Mouse (Mus musculus): ENCODE measurements around the gene Cnot10. TPM values are rescaled to one million over a fixed set of nuclear protein-coding genes. Genes with fewer than 3 reads are reported as not detected.
"Not testable (repeated sequence)": the region's sequence is repeated elsewhere in the genome, so short reads cannot be mapped to it uniquely, and the experiment has no call there.

The Cnot10 gene
- total RNA-seq, 2 experiments from 2014 or later = 31.3 to 37.0 TPM

- DNase-seq (ENCODE audit: low spot score in 2 of 2) = no peak
Measured at GRCm38 (mm10) chr9:114650938-114651634, 11.1 kb upstream of the Cnot10 start.

- DNase-seq (ENCODE audit: low spot score in 2 of 2) = no peak
Measured at GRCm38 (mm10) chr9:114649371-114649770, 9.4 kb upstream of the Cnot10 start.

- not testable (repeated sequence) for DNase-seq (ENCODE audit: low spot score in 2 of 2)
Measured at GRCm38 (mm10) chr9:114648472-114648871, 8.5 kb upstream of the Cnot10 start.

- no peak for DNase-seq (ENCODE audit: low spot score in 2 of 2)
Measured at GRCm38 (mm10) chr9:114647506-114648432, 7.8 kb upstream of the Cnot10 start.

GRCm38 (mm10) chr9:114646556-114647505 lies 6.8 kb upstream of the Cnot10 start:
- DNase-seq (ENCODE audit: low spot score in 2 of 2) = no peak

GRCm38 (mm10) chr9:114639186-114639748 lies 717 bp downstream of the Cnot10 start:
- DNase-seq (ENCODE audit: low spot score in 2 of 2) = no peak

- DNase-seq (ENCODE audit: low spot score in 2 of 2) = no peak
Measured at GRCm38 (mm10) chr9:114636751-114637150, 3.2 kb downstream of the Cnot10 start.

GRCm38 (mm10) chr9:114636150-114636549 lies 3.8 kb downstream of the Cnot10 start:
- no peak for DNase-seq (ENCODE audit: low spot score in 2 of 2)

GRCm38 (mm10) chr9:114632331-114632730 lies 7.7 kb downstream of the Cnot10 start:
- DNase-seq (ENCODE audit: low spot score in 2 of 2) = no peak

GRCm38 (mm10) chr9:114626726-114627125 lies 13.3 kb downstream of the Cnot10 start:
- DNase-seq (ENCODE audit: low spot score in 2 of 2) = no peak

GRCm38 (mm10) chr9:114624178-114624577 lies 15.8 kb downstream of the Cnot10 start:
- no peak for DNase-seq (ENCODE audit: low spot score in 2 of 2)

GRCm38 (mm10) chr9:114621149-114621548 lies 18.8 kb downstream of the Cnot10 start:
- DNase-seq (ENCODE audit: low spot score in 2 of 2) = no peak

GRCm38 (mm10) chr9:114614176-114614953 lies 25.6 kb downstream of the Cnot10 start:
- no peak for DNase-seq (ENCODE audit: low spot score in 2 of 2)

GRCm38 (mm10) chr9:114613026-114613425 lies 27.0 kb downstream of the Cnot10 start:
- DNase-seq (ENCODE audit: low spot score in 2 of 2) = no peak

GRCm38 (mm10) chr9:114612566-114612965 lies 27.4 kb downstream of the Cnot10 start:
- no peak for DNase-seq (ENCODE audit: low spot score in 2 of 2)

GRCm38 (mm10) chr9:114610266-114610665 lies 29.7 kb downstream of the Cnot10 start:
- DNase-seq (ENCODE audit: low spot score in 2 of 2) = no peak

GRCm38 (mm10) chr9:114603876-114604540 lies 36.0 kb downstream of the Cnot10 start:
- DNase-seq (ENCODE audit: low spot score in 2 of 2) = no peak

- no peak for DNase-seq (ENCODE audit: low spot score in 2 of 2)
Measured at GRCm38 (mm10) chr9:114601096-114601495, 38.9 kb downstream of the Cnot10 start.

GRCm38 (mm10) chr9:114585017-114585345 lies 55.0 kb downstream of the Cnot10 start:
- no peak for DNase-seq (ENCODE audit: low spot score in 2 of 2)

Measured in gastrocnemius, postnatal 4 days (tissue).